Mouse (Mus musculus) stomach, postnatal 0 days (tissue): ENCODE measurements at regions not wholly inside any gene's neighbourhood (a gene's known extent, or its start where the extent isn't known, plus 50 kb on each side); places are given as distances from the start of the nearest gene placed in this dataset.
A peak's percentile ranks its signal among the peaks of the same experiment; 100 is the strongest.

ENCODE experiments used
- CTCF ChIP-seq: IDR thresholded peaks from 2 replicates; pipeline ENCODE4 v1.5.1; 2016; ENCODE audit warnings: antibody characterized with exemption, low read depth, mild to moderate bottlenecking, moderate library complexity
- EP300 ChIP-seq: optimal IDR thresholded peaks from 2 replicates; pipeline ENCODE3; 2016; ENCODE audit warnings: antibody characterized with exemption

DNA sequence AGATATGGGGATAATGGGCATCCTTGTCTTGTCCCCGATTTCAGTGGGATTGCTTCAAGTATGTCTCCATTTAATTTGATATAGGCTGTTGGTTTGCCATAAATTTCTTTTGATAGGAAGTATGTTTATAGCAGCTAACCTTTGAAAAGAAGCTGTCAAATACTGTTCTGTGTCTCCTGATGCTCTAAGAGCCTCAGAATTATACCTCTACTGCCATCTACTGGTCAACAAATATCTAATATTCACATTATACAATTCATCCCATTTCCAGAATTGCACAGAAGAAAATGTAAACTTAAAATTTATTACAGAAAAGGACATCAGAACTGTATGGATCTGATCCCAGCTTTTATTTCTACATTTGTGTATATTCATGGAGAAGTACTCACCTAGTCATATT, 265.0 kb upstream of the Cdh19 start:
- TF ChIP-seq CTCF (peak; percentile 69), EP300 (no peak)
